In the genomic region with DNA sequence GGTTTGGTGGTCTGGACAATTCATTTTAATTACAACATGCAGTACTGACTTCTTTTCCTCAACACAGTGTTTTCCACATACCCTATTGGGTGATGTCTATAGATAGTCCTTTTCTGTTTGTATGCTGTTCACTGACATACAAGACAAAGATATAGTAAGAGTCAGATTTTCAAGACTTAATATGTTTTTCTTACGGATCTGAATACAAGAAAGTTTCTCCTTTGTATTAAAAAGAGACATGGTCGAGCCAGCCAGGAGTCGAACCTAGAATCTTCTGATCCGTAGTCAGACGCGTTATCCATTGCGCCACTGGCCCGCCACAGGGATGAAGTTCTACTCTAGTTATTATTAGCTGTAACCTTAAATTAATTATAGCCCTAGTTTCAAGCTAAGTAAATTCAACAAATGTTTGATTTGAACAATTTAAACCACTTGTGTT, we compare ENCODE assay signal across 8 mouse cellular contexts. TPM values are rescaled to one million over a fixed set of nuclear protein-coding genes. Genes with fewer than 3 reads are reported as not detected.
DNase-seq lines count a peak whose midpoint lies in the region; ATAC-seq and TF ChIP-seq lines count a peak whose summit lies in the region.

No protein-coding gene starts in this region.

- intact Hi-C loops in gastrocnemius, adult 2 months (cut with DNase I) = loop anchor here (5.0 to 10.0 kb wide), 3 partner anchors 166 to 1496 kb away; no protein-coding TSS in a partner anchor

- TF ChIP-seq EP300 in stomach, postnatal 0 days (optimal IDR thresholded peaks at IDR 0.05) = no peak

- H3K4me2 ChIP-seq in hindbrain, embryonic 13.5 days = peak overlapping the region; percentile 53
- peak overlapping the region; percentile 62 for H3K4me2 ChIP-seq in limb, embryonic 14.5 days (replicated peaks; ENCODE audit: low read depth, low read length, severe bottlenecking)
- H3K4me2 ChIP-seq in midbrain, embryonic 13.5 days (replicated peaks) = peak overlapping the region; percentile 58
- H3K4me2 ChIP-seq in stomach, postnatal 0 days (replicated peaks; ENCODE audit: low read depth) = peak overlapping the region; percentile 49

- H3K36me3 ChIP-seq in hindbrain, embryonic 13.5 days = no peaks in the 10 kb centered on the region
- no peaks in the 10 kb centered on the region for H3K36me3 ChIP-seq in limb, embryonic 14.5 days (ENCODE audit: control insufficient read depth, insufficient read depth, low read length)
- H3K36me3 ChIP-seq in midbrain, embryonic 13.5 days = no peaks in the 10 kb centered on the region
- no peaks in the 10 kb centered on the region for H3K36me3 ChIP-seq in stomach, postnatal 0 days (ENCODE audit: control insufficient read depth, insufficient read depth, low read length)

- 0 out of 2 replicates have a peak overlapping the region, but pooled peaks have one; percentile 13 for H3K27ac ChIP-seq in bone marrow macrophage, adult 2 months (ENCODE audit: insufficient read depth, low read depth, low read length)
- peak overlapping the region; percentile 63 for H3K27ac ChIP-seq in gastrocnemius, adult 2 months
- H3K27ac ChIP-seq in hindbrain, embryonic 13.5 days = no peak overlapping the region
- no peak overlapping the region for H3K27ac ChIP-seq in limb, embryonic 14.5 days (replicated peaks; ENCODE audit: low read depth, low read length)
- no peak overlapping the region for H3K27ac ChIP-seq in midbrain, embryonic 13.5 days
- H3K27ac ChIP-seq in stomach, postnatal 0 days (replicated peaks) = no peak overlapping the region

- ATAC-seq in hindbrain, embryonic 13.5 days (ENCODE audit: low FRiP score) = 0 out of 2 replicates have a peak, but pooled peaks have one; percentile 60
- ATAC-seq in limb, embryonic 14.5 days (ENCODE audit: low FRiP score, low read depth) = peak; percentile 70
- no peak for ATAC-seq in midbrain, embryonic 13.5 days
- ATAC-seq in stomach, postnatal 0 days (ENCODE audit: low FRiP score, low TSS enrichment) = peak; percentile 73

- H3K27me3 ChIP-seq in hindbrain, embryonic 13.5 days = peaks cover 80% of the 10 kb centered on the region
- H3K27me3 ChIP-seq in limb, embryonic 14.5 days (ENCODE audit: control insufficient read depth, insufficient read depth, low read length) = peaks cover 22% of the 10 kb centered on the region
- peaks cover 52% of the 10 kb centered on the region for H3K27me3 ChIP-seq in midbrain, embryonic 13.5 days
- no peaks in the 10 kb centered on the region for H3K27me3 ChIP-seq in stomach, postnatal 0 days (ENCODE audit: control insufficient read depth, insufficient read depth, low read length)

- no peak for TF ChIP-seq CTCF in bone marrow macrophage, adult 2 months (IDR thresholded peaks at IDR 0.05; ENCODE audit: low read depth, low read length)
- TF ChIP-seq CTCF in gastrocnemius, adult 2 months (IDR thresholded peaks at IDR 0.05) = no peak
- no peak for TF ChIP-seq CTCF in stomach, postnatal 0 days (IDR thresholded peaks at IDR 0.05; ENCODE audit: low read depth)

- H3K4me3 ChIP-seq in bone marrow macrophage, adult 2 months (ENCODE audit: insufficient read depth, low read length) = peak overlapping the region; percentile 61
- peak overlapping the region; percentile 71 for H3K4me3 ChIP-seq in gastrocnemius, adult 2 months
- H3K4me3 ChIP-seq in hindbrain, embryonic 13.5 days = peak overlapping the region; percentile 39
- H3K4me3 ChIP-seq in limb, embryonic 14.5 days (replicated peaks; ENCODE audit: low read length) = peak overlapping the region; percentile 42
- H3K4me3 ChIP-seq in midbrain, embryonic 13.5 days (replicated peaks) = peak overlapping the region; percentile 43
- peak overlapping the region; percentile 38 for H3K4me3 ChIP-seq in stomach, postnatal 0 days (ENCODE audit: low read depth, low read length)

- 0% methylated on average over 8 of the region's 8 CpGs for WGBS in hindbrain, embryonic 13.5 days
- under 1% methylated on average over 8 of the region's 8 CpGs for WGBS in limb, embryonic 14.5 days
- WGBS in midbrain, embryonic 13.5 days = 0% methylated on average over 8 of the region's 8 CpGs
- WGBS in stomach, postnatal 0 days = 2% methylated on average over 8 of the region's 8 CpGs

- DNase-seq in urinary bladder, postnatal 14 days (ENCODE audit: low spot score) = peak; percentile 66
- DNase-seq in urinary bladder, postnatal 4 days (ENCODE audit: low spot score in 2 of 2) = no peak
- DNase-seq in gastrocnemius, adult 2 months = peak; percentile 68
- peak; percentile 74 for DNase-seq in limb, embryonic 14.5 days (ENCODE audit: low spot score)
- DNase-seq in stomach, postnatal 0 days (ENCODE audit: low spot score) = peak; percentile 59

- no peak overlapping the region for H3K9ac ChIP-seq in hindbrain, embryonic 13.5 days
- no peak overlapping the region; the same call in 1 of the 2 replicates for H3K9ac ChIP-seq in limb, embryonic 14.5 days (ENCODE audit: low read depth, low read length, severe bottlenecking)
- no peak overlapping the region for H3K9ac ChIP-seq in midbrain, embryonic 13.5 days (replicated peaks)
- no peak overlapping the region for H3K9ac ChIP-seq in stomach, postnatal 0 days (ENCODE audit: low read length)

- H3K9me3 ChIP-seq in hindbrain, embryonic 13.5 days = no peaks in the 10 kb centered on the region
- H3K9me3 ChIP-seq in limb, embryonic 14.5 days (ENCODE audit: control insufficient read depth, low read length) = no peaks in the 10 kb centered on the region
- no peaks in the 10 kb centered on the region for H3K9me3 ChIP-seq in midbrain, embryonic 13.5 days
- no peaks in the 10 kb centered on the region for H3K9me3 ChIP-seq in stomach, postnatal 0 days (ENCODE audit: control insufficient read depth, low read length)

- peaks cover 4% of the 10 kb centered on the region; the same call in 1 of the 2 replicates for H3K4me1 ChIP-seq in bone marrow macrophage, adult 2 months (ENCODE audit: control insufficient read depth, insufficient read depth, low read length)
- peaks cover 13% of the 10 kb centered on the region for H3K4me1 ChIP-seq in hindbrain, embryonic 13.5 days (replicated peaks)
- no peaks in the 10 kb centered on the region for H3K4me1 ChIP-seq in limb, embryonic 14.5 days (ENCODE audit: control insufficient read depth, insufficient read depth, low read length)
- H3K4me1 ChIP-seq in midbrain, embryonic 13.5 days (replicated peaks) = peaks cover 26% of the 10 kb centered on the region
- no peaks in the 10 kb centered on the region for H3K4me1 ChIP-seq in stomach, postnatal 0 days (replicated peaks; ENCODE audit: control insufficient read depth, insufficient read depth)

- TF ChIP-seq POLR2A in bone marrow macrophage, adult 2 months (IDR thresholded peaks at IDR 0.05; ENCODE audit: borderline replicate concordance, low read depth, low read length) = no peak
- no peak for TF ChIP-seq POLR2A in limb, embryonic 14.5 days (IDR thresholded peaks at IDR 0.05; ENCODE audit: borderline replicate concordance, extremely low read depth, insufficient read depth, insufficient read length)

RNA-seq across cellular contexts. Expression of a gene that starts 11.4 kb away (rescaled TPM):
- 3.0 and 3.4 TPM in 2 replicates for polyA plus RNA-seq in bone marrow macrophage, adult 2 months (2012; ENCODE audit: insufficient read depth, insufficient read length, missing spikeins)
- total RNA-seq in gastrocnemius, adult 2 months (2021) = not detected
- 0.12 and 0.14 TPM in 2 replicates for polyA plus RNA-seq in hindbrain, embryonic 13.5 days (2015; fragmentation: Nextera tagmentation; extraction: Ambion mirVana)
- 1.1 and 1.6 TPM in 2 replicates for polyA plus RNA-seq in limb, embryonic 14.5 days (2012; rRNA removed)
- polyA plus RNA-seq in limb, embryonic 14.5 days (2014; fragmentation: Nextera tagmentation; extraction: Ambion mirVana) = 0.51 and 0.57 TPM in 2 replicates
- not detected in 2 replicates for polyA plus RNA-seq in midbrain, embryonic 13.5 days (2015; fragmentation: Nextera tagmentation; extraction: Ambion mirVana)
- 0.51 and 0.65 TPM in 2 replicates for polyA plus RNA-seq in stomach, postnatal 0 days (2015; fragmentation: Nextera tagmentation; extraction: Ambion mirVana)

RNA-seq across cellular contexts. Expression of a gene that starts 14.4 kb away (rescaled TPM):
- not detected in 2 replicates for polyA plus RNA-seq in bone marrow macrophage, adult 2 months (2012; ENCODE audit: insufficient read depth, insufficient read length, missing spikeins)
- total RNA-seq in gastrocnemius, adult 2 months (2021) = 1 to 10 TPM in 1 of 2 experiments, not detected in 1; 3.7 TPM
- 1.9 TPM in 1 of 2 replicates, not detected in the other for polyA plus RNA-seq in hindbrain, embryonic 13.5 days (2015; fragmentation: Nextera tagmentation; extraction: Ambion mirVana)
- 5.5 and 14.9 TPM in 2 replicates for polyA plus RNA-seq in limb, embryonic 14.5 days (2012; rRNA removed)
- 6.5 and 22.1 TPM in 2 replicates for polyA plus RNA-seq in limb, embryonic 14.5 days (2014; fragmentation: Nextera tagmentation; extraction: Ambion mirVana)
- 6.2 TPM in 1 of 2 replicates, not detected in the other for polyA plus RNA-seq in midbrain, embryonic 13.5 days (2015; fragmentation: Nextera tagmentation; extraction: Ambion mirVana)
- polyA plus RNA-seq in stomach, postnatal 0 days (2015; fragmentation: Nextera tagmentation; extraction: Ambion mirVana) = 2.1 TPM in 1 of 2 replicates, not detected in the other

RNA-seq across cellular contexts. Expression of a gene that starts 14.8 kb away (rescaled TPM):
- 2.9 and 5.5 TPM in 2 replicates for polyA plus RNA-seq in bone marrow macrophage, adult 2 months (2012; ENCODE audit: insufficient read depth, insufficient read length, missing spikeins)
- total RNA-seq in gastrocnemius, adult 2 months (2021) = 1 to 10 TPM in 1 of 2 experiments, not detected in 1; 2.6 TPM
- polyA plus RNA-seq in hindbrain, embryonic 13.5 days (2015; fragmentation: Nextera tagmentation; extraction: Ambion mirVana) = 0.84 and 3.1 TPM in 2 replicates
- polyA plus RNA-seq in limb, embryonic 14.5 days (2012; rRNA removed) = 24.6 and 30.5 TPM in 2 replicates
- 6.9 and 7.1 TPM in 2 replicates for polyA plus RNA-seq in limb, embryonic 14.5 days (2014; fragmentation: Nextera tagmentation; extraction: Ambion mirVana)
- polyA plus RNA-seq in midbrain, embryonic 13.5 days (2015; fragmentation: Nextera tagmentation; extraction: Ambion mirVana) = 4.0 and 5.5 TPM in 2 replicates
- polyA plus RNA-seq in stomach, postnatal 0 days (2015; fragmentation: Nextera tagmentation; extraction: Ambion mirVana) = 0.35 and 0.99 TPM in 2 replicates

RNA-seq across cellular contexts. Expression of a gene that starts 20.2 kb away (rescaled TPM):
- polyA plus RNA-seq in bone marrow macrophage, adult 2 months (2012; ENCODE audit: insufficient read depth, insufficient read length, missing spikeins) = 7.5 and 8.2 TPM in 2 replicates
- 10 to 100 TPM; 24.1 to 25.0 TPM for total RNA-seq in gastrocnemius, adult 2 months (2021)
- 12.2 and 12.9 TPM in 2 replicates for polyA plus RNA-seq in hindbrain, embryonic 13.5 days (2015; fragmentation: Nextera tagmentation; extraction: Ambion mirVana)
- 31.0 and 39.5 TPM in 2 replicates for polyA plus RNA-seq in limb, embryonic 14.5 days (2012; rRNA removed)
- polyA plus RNA-seq in limb, embryonic 14.5 days (2014; fragmentation: Nextera tagmentation; extraction: Ambion mirVana) = 14.0 and 14.7 TPM in 2 replicates
- 18.1 and 20.1 TPM in 2 replicates for polyA plus RNA-seq in midbrain, embryonic 13.5 days (2015; fragmentation: Nextera tagmentation; extraction: Ambion mirVana)
- polyA plus RNA-seq in stomach, postnatal 0 days (2015; fragmentation: Nextera tagmentation; extraction: Ambion mirVana) = 5.8 and 5.9 TPM in 2 replicates

RNA-seq across cellular contexts. Expression of a gene that starts 21.8 kb away (rescaled TPM):
- polyA plus RNA-seq in bone marrow macrophage, adult 2 months (2012; ENCODE audit: insufficient read depth, insufficient read length, missing spikeins) = 5.0 and 7.4 TPM in 2 replicates
- total RNA-seq in gastrocnemius, adult 2 months (2021) = 1 to 10 TPM; 1.1 to 2.3 TPM
- polyA plus RNA-seq in hindbrain, embryonic 13.5 days (2015; fragmentation: Nextera tagmentation; extraction: Ambion mirVana) = 11.9 and 17.6 TPM in 2 replicates
- polyA plus RNA-seq in limb, embryonic 14.5 days (2012; rRNA removed) = 54.6 and 89.6 TPM in 2 replicates
- polyA plus RNA-seq in limb, embryonic 14.5 days (2014; fragmentation: Nextera tagmentation; extraction: Ambion mirVana) = 56.7 and 74.1 TPM in 2 replicates
- polyA plus RNA-seq in midbrain, embryonic 13.5 days (2015; fragmentation: Nextera tagmentation; extraction: Ambion mirVana) = 17.7 and 21.2 TPM in 2 replicates
- 12.1 and 12.6 TPM in 2 replicates for polyA plus RNA-seq in stomach, postnatal 0 days (2015; fragmentation: Nextera tagmentation; extraction: Ambion mirVana)

Comparison
In these comparisons a context has a peak if more than half of its experiments do, and no peak if none do; other contexts are left out.
1. DNase-seq: peak in urinary bladder, postnatal 14 days (single experiment), gastrocnemius, adult 2 months (single experiment), limb, embryonic 14.5 days (single experiment) and stomach, postnatal 0 days (single experiment); none in urinary bladder, postnatal 4 days (0 of 2).
2. H3K27ac ChIP-seq: peak in bone marrow macrophage, adult 2 months (single experiment) and gastrocnemius, adult 2 months (single experiment); none in hindbrain, embryonic 13.5 days (single experiment), limb, embryonic 14.5 days (single experiment), midbrain, embryonic 13.5 days (single experiment) and stomach, postnatal 0 days (single experiment).
3. Peak in every context shown above with its lines, with median percentiles within 50 percentile points of each other: H3K4me3 ChIP-seq and H3K4me2 ChIP-seq.